Mouse (Mus musculus) kidney, adult 8-10 months (tissue): ENCODE results near the gene Nr4a3.
A peak's percentile ranks its signal among the peaks of the same experiment; 100 is the strongest.

Source experiments
- DNase-seq, 2 experiments: peaks; one replicate each; pipeline ENCODE4 v3.0.0; 2022

Nr4a3 gene

DNA sequence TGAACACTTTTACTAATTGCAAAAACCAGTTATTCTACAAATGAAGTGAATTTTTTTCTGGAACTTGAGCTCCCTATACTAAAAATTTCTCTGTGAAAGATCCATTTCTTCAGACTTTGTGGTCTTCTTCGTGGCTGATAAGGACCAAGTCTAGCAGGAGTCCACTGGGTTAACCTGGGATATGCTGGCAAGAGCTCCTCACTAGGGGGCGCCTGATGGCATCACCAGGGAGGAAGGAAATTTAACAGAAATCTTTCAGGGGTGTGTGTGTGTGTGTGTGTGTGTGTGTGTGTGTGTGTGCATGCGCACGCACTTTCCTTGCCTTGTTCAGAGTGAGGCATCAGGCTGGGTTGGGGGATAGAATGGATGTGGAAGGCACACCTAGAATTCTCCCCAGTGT, 71.2 kb downstream of the Nr4a3 start:
- peak; percentile 12 to 32 for DNase-seq

DNA sequence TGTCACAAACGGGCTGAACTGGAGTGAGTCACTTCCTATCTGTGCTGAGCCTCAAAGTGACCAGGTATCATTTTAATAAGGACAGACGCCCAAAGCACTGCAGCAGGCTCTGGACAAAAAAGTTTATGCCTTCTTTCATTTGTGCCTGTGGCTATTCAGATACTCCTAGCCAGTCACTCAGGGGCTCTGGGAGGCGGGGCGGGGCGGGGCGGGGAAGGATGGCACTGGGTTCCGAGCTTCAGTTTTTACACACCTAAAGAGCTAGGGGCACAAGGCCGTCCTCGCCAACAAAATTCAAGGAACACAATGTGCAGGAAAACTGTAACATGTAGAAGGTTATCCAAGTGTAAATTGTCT, 79.4 kb downstream of the Nr4a3 start:
- no peak for DNase-seq

DNA sequence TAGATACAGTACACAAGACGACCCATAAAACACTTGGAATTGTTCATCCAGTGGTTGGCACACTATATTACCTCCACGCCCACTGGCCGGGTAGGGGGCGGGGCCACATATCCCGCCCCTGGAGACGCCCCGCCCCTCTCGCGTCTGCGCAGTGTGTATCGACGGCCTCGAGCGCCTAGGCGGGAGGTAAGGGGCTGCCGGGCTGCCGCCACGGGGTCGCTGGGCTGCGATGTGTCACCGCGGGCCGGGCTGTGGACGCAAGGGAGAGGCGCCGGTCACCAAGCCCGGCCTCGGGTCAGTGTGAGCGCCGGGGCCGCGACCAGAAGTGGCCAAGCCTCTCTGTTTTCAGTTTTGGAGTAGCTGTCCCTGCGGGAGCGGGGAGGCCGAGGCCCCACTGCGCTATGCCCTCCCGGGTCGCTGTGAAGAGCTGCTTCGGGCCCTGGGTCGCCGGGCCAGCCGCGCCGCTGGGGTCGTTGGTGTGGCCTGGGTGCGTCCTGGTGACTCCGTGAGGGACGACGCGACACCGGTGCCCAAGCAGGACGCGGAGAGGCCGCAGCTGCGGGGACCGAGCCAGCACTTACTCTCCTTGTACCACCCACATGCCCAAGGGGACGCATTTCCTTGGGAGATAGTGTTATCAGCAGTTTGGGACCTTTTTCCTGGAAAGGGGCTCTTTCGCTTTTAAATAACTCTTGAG, 80.0 kb downstream of the Nr4a3 start, which contains the start of gene Stx17:
Gene Stx17 (plus strand): TSS at position 143 of the 697 bp plus-strand sequence.
- DNase-seq: peak; percentile 75 to 90

DNA sequence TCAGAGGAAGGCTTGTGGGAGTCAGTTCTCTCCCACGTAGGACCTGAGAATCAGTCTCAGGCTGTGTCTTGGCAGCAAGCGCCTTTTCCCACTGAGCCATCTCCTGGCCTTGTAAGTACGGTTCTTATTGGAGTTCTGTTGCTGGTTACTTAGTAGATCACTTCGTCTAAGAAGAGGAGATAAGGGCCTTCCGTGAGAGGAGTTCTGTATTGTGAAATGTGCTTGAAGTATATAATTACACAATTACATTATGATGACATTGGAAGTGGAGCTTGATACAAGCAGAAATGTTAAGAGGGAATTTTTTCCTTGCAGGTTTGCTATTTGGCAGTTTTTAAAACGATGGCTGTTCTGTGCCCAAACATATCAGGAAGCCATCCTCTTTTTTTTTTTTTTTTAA, 85.4 kb downstream of the Nr4a3 start:
- no peak for DNase-seq

- no peak for DNase-seq
Observed at GRCm38 (mm10) chr4:48131606-48132005, 86.7 kb downstream of the Nr4a3 start.

DNA sequence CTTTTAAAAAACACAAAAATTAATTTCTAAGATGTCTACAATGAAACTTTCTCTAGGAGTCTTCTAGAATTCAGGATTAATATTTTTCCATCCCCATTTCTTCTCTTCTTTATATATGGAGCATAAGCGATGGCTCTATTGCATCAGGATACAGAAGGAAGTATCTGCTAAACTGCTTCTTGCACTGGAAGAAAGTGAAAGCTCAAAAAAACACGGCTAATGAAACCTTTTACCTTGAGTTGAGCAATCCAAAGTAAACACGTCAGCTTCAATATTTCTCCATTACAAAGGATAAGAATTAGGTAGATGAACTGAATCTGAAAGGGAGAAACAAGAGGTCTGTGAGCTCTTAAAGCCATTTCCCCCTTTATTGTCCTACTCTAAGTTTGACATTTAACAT, 87.8 kb downstream of the Nr4a3 start:
- DNase-seq: no peak
